Mouse (Mus musculus): Measurements from ENCODE around the gene Gm26558.

- TF ChIP-seq CTCF (IDR thresholded peaks at IDR 0.05; ENCODE audit: low read depth, low read length) (no peak), POLR2A (IDR thresholded peaks at IDR 0.05; ENCODE audit: borderline replicate concordance, low read depth, low read length) (no peak)
Measured at GRCm38 (mm10) chr2:70649471-70649870, 12.4 kb downstream of the Gm26558 start.

All from bone marrow macrophage, adult 2 months (primary cell).